Mouse (Mus musculus) A20 (cell line): ENCODE measurements at regions not wholly inside any gene's neighbourhood (a gene's known extent, or its start where the extent isn't known, plus 50 kb on each side); places are given as distances from the start of the nearest gene placed in this dataset.
A peak's percentile ranks its signal among the peaks of the same experiment; 100 is the strongest.

Experiments
- DNase-seq: peaks from one replicate; pipeline ENCODE4 v3.0.0-alpha.2; 2011; ENCODE audit warnings: low read depth, low spot score

- no peak for DNase-seq
These were observed 259.2 kb upstream of the Csf3r start for GRCm38 (mm10) chr4:125765171-125765570.

GRCm38 (mm10) chr4:125777126-125777525 is 247.2 kb upstream of the Csf3r start:
- DNase-seq = no peak

- no peak for DNase-seq
These were observed 244.2 kb upstream of the Csf3r start for GRCm38 (mm10) chr4:125780113-125780512.

GRCm38 (mm10) chr4:125780921-125781487 is 243.3 kb upstream of the Csf3r start:
- no peak for DNase-seq

- no peak for DNase-seq
These were observed 242.0 kb upstream of the Csf3r start for GRCm38 (mm10) chr4:125782346-125782745.

- no peak for DNase-seq
These were observed 238.3 kb upstream of the Csf3r start for GRCm38 (mm10) chr4:125786083-125786482.

- DNase-seq = no peak
These were observed 229.7 kb upstream of the Csf3r start for GRCm38 (mm10) chr4:125794679-125795078.

- peak; percentile 7 for DNase-seq
These were observed 216.4 kb upstream of the Csf3r start for GRCm38 (mm10) chr4:125807923-125808322.

- no peak for DNase-seq
These were observed 214.8 kb upstream of the Csf3r start for GRCm38 (mm10) chr4:125809446-125810108.

GRCm38 (mm10) chr4:125810247-125810646 is 214.1 kb upstream of the Csf3r start:
- DNase-seq = no peak

GRCm38 (mm10) chr4:125814311-125814710 is 210.0 kb upstream of the Csf3r start:
- no peak for DNase-seq

GRCm38 (mm10) chr4:125815276-125815675 is 209.1 kb upstream of the Csf3r start:
- no peak for DNase-seq

GRCm38 (mm10) chr4:125824525-125824924 is 199.8 kb upstream of the Csf3r start:
- no peak for DNase-seq

GRCm38 (mm10) chr4:125826416-125826815 is 197.9 kb upstream of the Csf3r start:
- DNase-seq = no peak

GRCm38 (mm10) chr4:125835250-125835649 is 189.1 kb upstream of the Csf3r start:
- peak; percentile 20 for DNase-seq

GRCm38 (mm10) chr4:125847568-125847967 is 176.8 kb upstream of the Csf3r start:
- DNase-seq = no peak

- DNase-seq = peak; percentile 54
These were observed 174.1 kb upstream of the Csf3r start for GRCm38 (mm10) chr4:125850300-125850699.

GRCm38 (mm10) chr4:125852545-125852944 is 171.8 kb upstream of the Csf3r start:
- no peak for DNase-seq

- DNase-seq = no peak
These were observed 168.3 kb upstream of the Csf3r start for GRCm38 (mm10) chr4:125855983-125856591.

GRCm38 (mm10) chr4:125856781-125857180 is 167.6 kb upstream of the Csf3r start:
- DNase-seq = no peak

GRCm38 (mm10) chr4:125865057-125865456 is 159.3 kb upstream of the Csf3r start:
- DNase-seq = no peak

GRCm38 (mm10) chr4:125865728-125866127 is 158.6 kb upstream of the Csf3r start:
- DNase-seq = no peak

GRCm38 (mm10) chr4:125871211-125871610 is 153.1 kb upstream of the Csf3r start:
- no peak for DNase-seq
